Mouse (Mus musculus) liver, adult 2 months (tissue): Measurements from ENCODE around the gene Sbno2.

ENCODE experiments used
- CTCF ChIP-seq: fragments of 200-500 bp; IDR thresholded peaks from 2 replicates; pipeline ENCODE4 v1.5.1; 2011; ENCODE audit warnings: low read depth, low read length, control low read depth
- POLR2A ChIP-seq: fragments of 200-500 bp; IDR thresholded peaks from 2 replicates; pipeline ENCODE4 v1.6.1; 2011; ENCODE audit warnings: low read length, control low read depth; ENCODE audit not compliant: insufficient read depth; ENCODE audit errors: extremely low read depth

- TF ChIP-seq CTCF (no peak), POLR2A (0 out of 2 replicates have a peak, but pooled peaks have one; percentile 11)
Measured at GRCm38 (mm10) chr10:80152071-80152872, 46.9 kb upstream of the Sbno2 start.
